Mouse (Mus musculus) adrenal gland, adult (tissue): ENCODE measurements around the gene Hspb9.

Experiments used
- DNase-seq, 2 experiments: peaks; one replicate each; pipeline ENCODE4 v3.0.0; 2022 to 2023; ENCODE audit warnings: low spot score in 1 of 2; ENCODE audit not compliant: inconsistent age in 2 of 2

The Hspb9 gene

DNA sequence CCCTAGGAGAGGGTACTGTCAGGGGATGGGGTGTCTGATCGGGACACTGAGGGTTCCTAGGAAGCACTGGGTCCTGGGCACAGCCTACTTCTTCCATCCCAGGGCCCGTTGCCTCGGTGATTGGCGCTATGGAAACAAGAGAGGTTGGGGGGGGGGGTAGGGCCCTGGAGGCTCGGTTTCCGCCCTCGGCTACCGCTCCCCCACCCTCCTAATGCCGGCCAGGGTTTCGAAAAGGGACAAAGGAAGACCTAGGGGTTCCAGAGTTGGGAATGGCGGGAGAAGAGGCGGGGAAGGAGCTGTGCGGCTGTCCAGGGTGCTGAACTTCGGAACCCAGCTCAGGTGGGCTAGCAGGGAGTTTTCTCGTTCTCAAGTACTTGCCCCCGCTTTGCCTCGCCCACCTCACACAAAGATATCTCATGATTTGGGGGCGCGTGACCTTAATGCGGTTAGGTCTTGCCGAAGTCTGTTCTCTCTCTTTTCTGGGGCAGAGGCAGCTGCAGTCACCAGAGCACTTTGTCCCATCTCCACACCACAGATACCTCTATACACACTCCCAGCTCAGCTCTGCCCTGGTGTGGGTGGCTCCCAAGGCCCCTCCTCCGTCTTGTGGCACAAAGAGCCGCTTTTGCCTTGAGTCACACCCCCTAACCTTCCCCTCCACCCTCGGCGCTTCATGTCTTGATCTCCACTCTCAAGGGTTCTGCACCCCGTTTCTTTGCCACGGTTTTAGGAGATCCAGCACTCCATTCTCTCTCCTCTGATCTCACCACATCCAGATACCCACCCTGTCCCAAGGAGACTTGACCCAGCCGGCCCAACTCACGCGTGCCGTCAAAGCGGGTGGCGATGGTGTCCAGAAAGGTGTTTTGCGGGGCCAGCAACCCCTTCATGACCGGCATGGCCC, 45.3 kb downstream of the Hspb9 start:
- peak; percentile 45 to 82 for DNase-seq

DNA sequence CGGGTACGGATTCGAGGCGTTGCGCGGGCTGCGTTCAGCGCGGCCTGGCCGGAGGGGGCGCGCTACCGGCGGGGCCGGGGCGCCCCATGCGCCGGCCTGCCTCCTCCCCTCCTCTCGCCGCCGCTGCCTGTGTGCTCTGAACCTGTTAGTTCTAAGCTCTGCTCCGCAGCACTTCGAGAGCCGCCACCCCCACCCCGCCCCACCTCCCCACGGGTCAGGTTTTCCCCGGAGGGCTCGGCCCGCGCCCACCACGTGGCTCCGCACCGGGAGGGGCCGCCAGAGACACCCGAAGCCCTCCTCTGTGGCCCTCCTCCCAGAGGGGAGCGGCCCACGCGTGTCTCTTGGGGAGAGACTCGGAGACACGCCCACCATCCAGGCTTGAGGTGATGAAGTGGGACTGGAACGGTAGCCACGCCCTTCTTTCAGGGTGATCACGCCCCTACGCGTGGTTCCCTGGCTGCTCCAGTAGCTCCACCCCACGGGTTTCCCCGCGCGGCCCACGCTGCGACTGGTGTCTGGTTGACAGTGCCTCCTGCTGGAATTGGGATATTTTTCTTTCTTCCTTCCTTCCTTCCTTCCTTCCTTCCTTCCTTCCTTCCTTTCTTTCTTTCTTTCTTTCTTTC, 46.1 kb downstream of the Hspb9 start, which contains the start of gene Kcnh4:
Kcnh4 (minus strand) TSS at position 332 of the 623 bp plus-strand sequence.
- DNase-seq: peak; percentile 62 to 79

DNA sequence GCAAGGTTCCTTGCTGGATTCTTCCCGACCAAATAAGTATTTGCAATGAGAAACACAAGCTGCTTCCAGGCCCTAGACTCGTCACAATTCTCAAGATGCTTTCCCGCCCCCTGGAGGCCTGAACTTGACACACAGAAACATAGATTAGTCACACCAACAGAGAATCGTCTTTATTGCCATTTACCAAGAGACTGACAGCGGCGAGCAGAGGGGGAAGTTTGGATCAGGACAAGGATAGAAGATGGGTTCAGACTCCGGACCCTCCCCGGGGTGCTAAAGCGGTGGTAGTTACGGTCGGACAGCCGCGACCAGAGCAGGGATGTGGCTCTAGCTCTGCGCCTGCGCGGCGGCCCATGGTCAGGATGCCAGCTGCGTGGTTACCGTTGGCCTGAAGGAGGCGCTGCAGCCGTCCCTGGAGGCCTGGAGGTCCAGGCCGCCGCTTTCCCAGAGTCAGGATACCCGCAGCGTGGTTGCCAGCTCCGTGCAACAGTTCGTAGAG, 47.9 kb downstream of the Hspb9 start:
- DNase-seq: peak; percentile 93 to 98

DNA sequence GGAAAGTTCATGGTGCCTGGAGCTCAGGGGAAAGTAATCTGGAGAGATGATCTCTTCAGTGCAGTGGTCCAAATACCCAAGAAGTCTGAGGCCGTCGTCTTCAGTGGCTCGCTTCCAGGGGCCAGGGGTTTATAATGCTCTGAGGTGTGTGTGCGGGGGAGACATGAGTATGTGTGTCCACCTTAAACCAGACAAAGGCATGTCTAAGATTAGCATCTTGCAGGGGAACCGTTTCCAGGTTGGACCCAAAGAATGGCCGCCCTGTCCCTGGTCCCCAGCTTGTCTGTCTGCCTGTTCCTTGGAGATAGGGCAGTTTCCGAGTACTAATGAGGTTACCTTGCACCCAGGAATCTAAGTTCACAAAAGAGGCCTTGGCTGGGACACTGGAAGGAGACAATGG, 49.2 kb downstream of the Hspb9 start, which contains the start of gene Hcrt:
Hcrt (minus strand) TSS at position 101 of the 400 bp plus-strand sequence.
- no peak for DNase-seq
